Mouse (Mus musculus) forebrain, embryonic 16.5 days (tissue): Measurements from ENCODE around the gene Atp2a2. TPM values are rescaled to one million over a fixed set of nuclear protein-coding genes. Genes with fewer than 3 reads are reported as not detected.
"Not testable (repeated sequence)": the region's sequence is repeated elsewhere in the genome, so short reads cannot be mapped to it uniquely, and the experiment has no call there.

ENCODE experiments used
- ATAC-seq: fragments of 200-750 bp; cut with Nextera tagmentation; 2 replicates; pipeline ENCODE4 v1.8.0; 2017; ENCODE audit warnings: mild to moderate bottlenecking, moderate library complexity
- H3K27ac ChIP-seq: fragments of 300-500 bp; sonication (generic); 2 replicates; pipeline ENCODE4 v1.5.1; 2014; ENCODE audit warnings: low read length, control low read depth
- H3K27me3 ChIP-seq: fragments of 300-500 bp; sonication (generic); replicated peaks from 2 replicates; pipeline ENCODE4 v1.6.1; 2014; ENCODE audit warnings: low read length; ENCODE audit not compliant: control insufficient read depth, insufficient read depth
- H3K36me3 ChIP-seq: fragments of 300-500 bp; sonication (generic); 2 replicates; pipeline ENCODE4 v1.6.1; 2014; ENCODE audit not compliant: control insufficient read depth, insufficient read depth
- H3K4me1 ChIP-seq: fragments of 300-500 bp; sonication (generic); replicated peaks from 2 replicates; pipeline ENCODE4 v1.6.1; 2014; ENCODE audit warnings: low read length; ENCODE audit not compliant: control insufficient read depth, insufficient read depth
- H3K4me2 ChIP-seq: fragments of 300-500 bp; sonication (generic); 2 replicates; pipeline ENCODE4 v1.6.1; 2014; ENCODE audit warnings: mild to moderate bottlenecking, low read length, control low read depth
- H3K4me3 ChIP-seq: fragments of 300-500 bp; sonication (generic); replicated peaks from 2 replicates; pipeline ENCODE4 v1.5.1; 2014; ENCODE audit warnings: mild to moderate bottlenecking, low read length, control low read depth
- H3K9ac ChIP-seq: fragments of 300-500 bp; sonication (generic); replicated peaks from 2 replicates; pipeline ENCODE4 v1.6.1; 2014; ENCODE audit warnings: low read depth, low read length, control low read depth
- H3K9me3 ChIP-seq: fragments of 300-500 bp; sonication (generic); 2 replicates; pipeline ENCODE4 v1.6.1; 2016; ENCODE audit warnings: low read length; ENCODE audit not compliant: control insufficient read depth
- WGBS: fragments of 180-500 bp; shearing (Covaris S2); extraction: QIAGEN DNeasy Blood & Tissue Kit; methylation state at CpG from one replicate; pipeline ENCODE4 v1.1.7; 2014; 5-methylcytosine and 5-hydroxymethylcytosine counted together
- polyA plus RNA-seq: library from polyadenylated mRNA; unstranded; fragments of >200 nt; fragmentation: Nextera tagmentation; extraction: Ambion mirVana; gene quantifications from 2 replicates; pipeline ENCODE4 v1.2.1, GENCODE M21; 2015

The Atp2a2 gene
- polyA plus RNA-seq, 1 experiment from 2014 or later, result 39.6 TPM

DNA sequence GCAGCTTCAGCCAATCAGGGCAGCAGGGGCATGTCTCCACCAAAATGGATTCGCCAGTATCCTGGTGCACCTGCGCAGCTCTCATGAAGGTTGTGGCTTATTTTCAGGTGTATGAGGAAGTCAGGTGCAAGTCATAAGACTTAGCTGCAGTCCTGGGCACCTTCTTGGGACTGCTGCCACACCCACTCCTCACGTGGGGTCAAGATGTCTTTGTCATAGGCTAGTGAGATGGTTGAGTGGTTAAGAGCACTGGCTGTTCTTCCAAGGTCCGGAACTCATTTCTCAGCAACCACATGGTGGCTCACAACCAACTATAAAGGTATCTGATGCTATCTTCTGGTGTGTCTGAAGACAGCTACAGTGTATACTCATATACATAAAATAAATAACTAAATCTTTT lies 81.3 kb downstream of the Atp2a2 start:
- H3K27me3 ChIP-seq, ATAC-seq, H3K9me3 ChIP-seq, H3K4me3 ChIP-seq, H3K9ac ChIP-seq, H3K4me2 ChIP-seq, H3K27ac ChIP-seq, H3K36me3 ChIP-seq: not testable (repeated sequence)
- 69% methylated on average over 4 of the region's 4 CpGs for WGBS
- peaks cover 18% of the 10 kb centered on the region for H3K4me1 ChIP-seq

DNA sequence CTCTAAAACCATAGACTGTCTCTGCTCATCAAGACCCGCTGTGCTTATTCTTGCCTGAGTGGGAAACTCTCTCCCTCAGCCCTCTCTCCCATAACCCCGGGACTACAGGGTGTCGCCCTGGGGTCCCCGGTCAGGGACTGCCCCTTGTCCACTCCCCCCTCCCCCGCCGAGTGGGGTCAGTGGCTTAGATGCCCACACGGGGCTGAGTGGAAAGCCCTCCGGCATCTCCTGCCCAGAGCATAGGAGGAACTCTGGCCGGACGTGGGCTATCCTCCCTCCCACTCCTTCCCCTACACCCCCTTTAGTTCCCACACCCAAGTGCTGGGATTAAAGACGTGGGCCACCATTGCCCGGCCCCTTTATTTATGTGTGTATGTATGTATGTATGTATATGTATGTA lies 86.6 kb downstream of the Atp2a2 start:
- Histone ChIP-seq H3K4me3 (no peak overlapping the region), H3K27me3 (no peaks in the 10 kb centered on the region), H3K9ac (no peak overlapping the region), H3K4me2 (no peak overlapping the region), H3K27ac (no peak overlapping the region), H3K9me3 (peaks cover under 1% of the 10 kb centered on the region; the same call in 1 of the 2 replicates), H3K36me3 (no peaks in the 10 kb centered on the region), H3K4me1 (no peaks in the 10 kb centered on the region)
- ATAC-seq, result no peak
- 89% methylated on average over 12 of the region's 12 CpGs for WGBS

DNA sequence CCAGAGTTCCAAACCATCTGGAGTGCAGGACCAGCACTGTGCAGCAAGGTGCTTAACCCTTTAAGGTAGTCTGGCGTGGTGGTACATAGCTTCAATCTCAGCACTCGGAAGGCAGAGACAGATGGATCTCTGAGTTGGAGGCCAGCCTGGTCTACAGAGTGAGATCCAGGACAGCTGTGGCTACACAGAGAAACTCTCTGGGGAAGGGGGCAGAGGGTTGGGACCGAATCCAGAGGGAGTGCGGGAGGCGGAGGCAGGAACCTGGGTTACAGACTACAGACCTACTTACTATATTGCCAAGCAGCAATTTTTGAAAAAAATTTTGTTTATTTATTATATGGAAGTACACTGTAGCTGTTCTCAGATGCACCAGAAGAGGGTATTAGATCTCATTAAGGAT lies 87.7 kb downstream of the Atp2a2 start:
- Histone ChIP-seq H3K36me3 (no peaks in the 10 kb centered on the region; the same call in 1 of the 2 replicates), H3K9ac (no peak overlapping the region), H3K4me1 (no peaks in the 10 kb centered on the region), H3K4me2 (no peak overlapping the region), H3K4me3 (no peak overlapping the region), H3K27ac (no peak overlapping the region), H3K9me3 (peaks cover 2% of the 10 kb centered on the region; the same call in 1 of the 2 replicates), H3K27me3 (no peaks in the 10 kb centered on the region)
- 87% methylated on average over 5 of the region's 5 CpGs for WGBS
- ATAC-seq, result no peak

DNA sequence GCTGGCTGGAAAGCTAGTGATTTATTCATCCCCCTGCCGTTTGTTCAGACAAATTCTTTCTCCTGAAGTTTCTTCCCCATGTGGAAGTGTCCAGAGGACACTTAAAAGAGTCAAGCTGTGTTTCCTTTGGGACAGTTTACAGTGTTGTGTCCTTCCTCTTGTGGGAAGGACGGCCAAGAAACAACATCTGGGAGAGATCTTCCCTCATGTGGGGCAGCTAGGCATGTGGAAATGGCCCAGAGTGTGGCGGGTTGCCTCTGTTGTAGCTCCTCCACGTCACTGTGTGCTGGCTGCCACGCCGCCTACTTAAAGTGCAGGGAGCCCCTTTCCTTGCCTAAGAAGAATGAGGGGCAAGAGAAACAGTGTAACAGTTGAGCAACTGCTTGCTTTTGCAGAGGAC lies 89.2 kb downstream of the Atp2a2 start:
- Histone ChIP-seq H3K9me3 (peaks cover 2% of the 10 kb centered on the region; the same call in 1 of the 2 replicates), H3K4me2 (no peak overlapping the region), H3K36me3 (no peaks in the 10 kb centered on the region; the same call in 1 of the 2 replicates), H3K27ac (no peak overlapping the region), H3K9ac (no peak overlapping the region), H3K27me3 (no peaks in the 10 kb centered on the region), H3K4me3 (no peak overlapping the region), H3K4me1 (no peaks in the 10 kb centered on the region)
- ATAC-seq, result no peak
- WGBS, result 76% methylated on average over 6 of the region's 6 CpGs

DNA sequence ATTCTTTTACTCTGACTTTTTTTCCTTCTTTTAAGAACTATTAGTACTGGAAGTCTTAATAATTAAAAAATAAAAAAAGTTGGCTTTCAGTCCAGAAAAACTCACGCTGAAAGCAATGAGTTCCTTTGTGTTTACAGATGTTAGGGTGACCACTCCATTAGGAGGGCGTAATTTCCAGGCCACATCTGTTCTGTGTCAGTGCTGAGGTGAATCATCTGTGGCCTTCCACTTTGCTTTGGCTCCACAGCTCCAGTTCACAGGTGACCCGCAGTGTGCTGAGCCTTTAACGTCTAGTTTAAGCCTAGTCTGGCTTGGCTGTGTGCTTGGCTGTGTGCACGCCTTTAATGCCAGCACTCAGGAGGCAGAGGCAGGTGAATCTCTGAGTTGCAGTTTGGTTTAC lies 90.1 kb downstream of the Atp2a2 start:
- no peak overlapping the region for H3K9ac ChIP-seq
- H3K27ac ChIP-seq, result no peak overlapping the region
- peaks cover 2% of the 10 kb centered on the region for H3K36me3 ChIP-seq
- no peak overlapping the region for H3K4me2 ChIP-seq
- no peaks in the 10 kb centered on the region for H3K27me3 ChIP-seq
- no peaks in the 10 kb centered on the region for H3K4me1 ChIP-seq
- H3K4me3 ChIP-seq, result no peak overlapping the region
- H3K9me3 ChIP-seq, result peaks cover 2% of the 10 kb centered on the region; the same call in 1 of the 2 replicates
- 88% methylated on average over 5 of the region's 5 CpGs for WGBS
- no peak for ATAC-seq

DNA sequence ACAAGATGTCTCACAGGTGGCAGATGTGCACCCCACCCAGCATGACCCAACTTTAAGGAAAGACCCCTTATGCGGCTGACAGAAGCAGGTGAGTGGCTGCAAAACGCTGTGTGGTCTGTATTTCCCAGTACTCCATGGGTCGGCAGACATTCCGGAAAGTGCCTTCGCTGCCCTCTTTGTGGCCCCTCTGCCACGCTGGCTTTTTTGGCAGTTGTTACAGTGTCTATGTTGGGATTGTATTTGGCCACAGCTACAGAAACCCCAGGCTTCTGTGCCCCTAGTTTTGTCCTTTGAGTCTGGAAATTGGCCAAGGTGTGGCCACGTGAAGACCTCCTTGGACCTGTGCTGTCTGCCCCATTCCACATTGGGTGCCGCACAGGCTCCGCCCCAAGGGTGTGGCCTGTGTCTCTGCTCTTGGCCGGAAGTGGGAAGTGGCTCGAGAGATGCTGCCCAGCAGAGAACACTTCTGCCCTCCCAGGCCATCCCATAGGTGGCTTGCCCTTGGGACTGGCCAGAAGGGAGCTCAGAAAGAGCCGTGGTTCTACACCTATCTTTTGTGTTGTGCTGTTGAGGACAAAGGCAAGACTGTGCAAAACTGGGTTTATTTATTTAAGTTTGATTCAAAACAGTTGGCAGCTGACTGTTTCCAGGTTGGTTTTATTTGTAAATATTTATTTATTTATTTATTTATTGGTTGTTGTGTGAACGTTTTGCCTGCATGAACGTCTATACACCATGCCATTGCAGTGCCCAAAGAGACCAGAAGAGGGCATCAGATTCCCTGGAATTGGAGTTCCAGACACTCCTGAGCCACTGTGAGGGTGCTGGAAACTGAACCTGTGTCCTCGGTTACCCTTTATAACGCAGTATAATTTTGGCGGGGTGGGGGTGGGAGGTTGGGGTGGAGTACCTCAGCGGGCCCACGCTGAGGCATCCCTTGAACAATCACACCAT lies 92.1 kb downstream of the Atp2a2 start:
- Histone ChIP-seq H3K4me2 (no peak overlapping the region), H3K4me3 (no peak overlapping the region), H3K27me3 (no peaks in the 10 kb centered on the region), H3K9ac (no peak overlapping the region), H3K36me3 (peaks cover 19% of the 10 kb centered on the region), H3K27ac (no peak overlapping the region), H3K4me1 (no peaks in the 10 kb centered on the region), H3K9me3 (peaks cover 2% of the 10 kb centered on the region; the same call in 1 of the 2 replicates)
- ATAC-seq, result no peak
- 87% methylated on average over 19 of the region's 19 CpGs for WGBS

DNA sequence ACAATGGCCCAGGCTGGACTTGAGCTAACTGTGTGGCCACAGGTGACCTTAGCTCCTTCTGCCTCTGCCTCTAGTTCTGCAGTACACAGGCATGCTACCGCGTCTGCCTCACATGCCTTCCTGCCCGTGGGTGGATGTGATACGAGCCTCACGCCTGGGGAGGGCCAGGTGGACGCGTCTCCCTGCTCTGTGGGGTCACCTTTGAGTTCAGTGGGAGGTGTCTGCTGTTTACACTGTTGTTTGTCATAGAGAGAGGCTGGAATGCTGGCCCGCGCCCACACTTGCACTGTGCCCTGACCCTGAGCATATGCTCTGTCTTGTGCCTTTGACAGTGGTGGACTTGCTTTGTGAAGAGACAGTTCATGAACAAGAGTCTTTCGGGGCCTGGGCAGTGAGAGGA lies 96.5 kb downstream of the Atp2a2 start:
- Histone ChIP-seq H3K4me3 (no peak overlapping the region), H3K4me2 (no peak overlapping the region), H3K9ac (no peak overlapping the region), H3K36me3 (peaks cover 36% of the 10 kb centered on the region), H3K9me3 (peaks cover 2% of the 10 kb centered on the region; the same call in 1 of the 2 replicates), H3K4me1 (peaks cover 5% of the 10 kb centered on the region; the same call in 1 of the 2 replicates), H3K27me3 (no peaks in the 10 kb centered on the region), H3K27ac (no peak overlapping the region)
- 97% methylated on average over 10 of the region's 10 CpGs for WGBS
- no peak for ATAC-seq

Other genes starting within 250 kb of the Atp2a2 start
- gene Tctn1, start 237.8 kb downstream of the Atp2a2 start, polyA plus RNA-seq, result 3.6 and 4.8 TPM in 2 replicates
- gene Pptc7, start 217.9 kb downstream of the Atp2a2 start, polyA plus RNA-seq, result 8.2 and 8.5 TPM in 2 replicates
- 19.2 and 19.7 TPM in 2 replicates for gene Rad9b, start 148.0 kb downstream of the Atp2a2 start, polyA plus RNA-seq
- 264 and 288 TPM in 2 replicates for gene Vps29, start 147.9 kb downstream of the Atp2a2 start, polyA plus RNA-seq
- 50.0 and 57.0 TPM in 2 replicates for gene Gpn3, start 130.3 kb downstream of the Atp2a2 start, polyA plus RNA-seq
- gene Fam216a, start 129.9 kb downstream of the Atp2a2 start, polyA plus RNA-seq, result 122 and 124 TPM in 2 replicates
- gene Arpc3, start 110.3 kb downstream of the Atp2a2 start, polyA plus RNA-seq, result 161 and 219 TPM in 2 replicates
- gene Anapc7, start 80.5 kb downstream of the Atp2a2 start, polyA plus RNA-seq, result 52.2 and 52.5 TPM in 2 replicates
- gene Ift81, start 112.3 kb upstream of the Atp2a2 start, polyA plus RNA-seq, result 55.1 and 57.1 TPM in 2 replicates
- gene P2rx7, start 141.7 kb upstream of the Atp2a2 start, polyA plus RNA-seq, result 2.1 and 2.4 TPM in 2 replicates
- 7.3 and 10.3 TPM in 2 replicates for gene P2rx4, start 205.3 kb upstream of the Atp2a2 start, polyA plus RNA-seq